Mouse (Mus musculus) kidney, embryonic 16.5 days (tissue): ENCODE results near the gene Tstd1. TPM values are rescaled to one million over a fixed set of nuclear protein-coding genes. Genes with fewer than 3 reads are reported as not detected.

Experiments
- ATAC-seq: fragments of 200-750 bp; cut with Nextera tagmentation; 2 replicates; pipeline ENCODE4 v1.8.0; 2017; ENCODE audit warnings: moderate TSS enrichment; ENCODE audit not compliant: low FRiP score, low TSS enrichment
- H3K27ac ChIP-seq: fragments of 300-500 bp; sonication (generic); 2 replicates; pipeline ENCODE4 v1.5.1; 2014; ENCODE audit warnings: low read length
- H3K27me3 ChIP-seq: fragments of 300-500 bp; sonication (generic); 2 replicates; pipeline ENCODE4 v1.6.1; 2014; ENCODE audit warnings: low read length, control low read depth, mixed read lengths; ENCODE audit not compliant: insufficient read depth
- H3K36me3 ChIP-seq: fragments of 300-500 bp; sonication (generic); 2 replicates; pipeline ENCODE4 v1.6.1; 2014; ENCODE audit warnings: low read length, control low read depth, mixed read lengths; ENCODE audit not compliant: insufficient read depth
- H3K4me1 ChIP-seq: fragments of 300-500 bp; sonication (generic); 2 replicates; pipeline ENCODE4 v1.6.1; 2014; ENCODE audit warnings: low read length, control low read depth, mixed read lengths; ENCODE audit not compliant: insufficient read depth
- H3K4me2 ChIP-seq: fragments of 300-500 bp; sonication (generic); replicated peaks from 2 replicates; pipeline ENCODE4 v1.6.1; 2014; ENCODE audit warnings: low read depth, low read length
- H3K4me3 ChIP-seq: fragments of 300-500 bp; sonication (generic); 2 replicates; pipeline ENCODE4 v1.5.1; 2014; ENCODE audit warnings: mild to moderate bottlenecking, low read length
- H3K9ac ChIP-seq: fragments of 300-500 bp; sonication (generic); replicated peaks from 2 replicates; pipeline ENCODE4 v1.6.1; 2014; ENCODE audit warnings: low read length
- H3K9me3 ChIP-seq: fragments of 300-500 bp; sonication (generic); 2 replicates; pipeline ENCODE4 v1.6.1; 2016; ENCODE audit warnings: low read length, control low read depth
- WGBS: fragments of 180-500 bp; shearing (Covaris S2); extraction: QIAGEN DNeasy Blood & Tissue Kit; methylation state at CpG from one replicate; pipeline ENCODE4 v1.1.7; 2014; 5-methylcytosine and 5-hydroxymethylcytosine counted together
- polyA plus RNA-seq: library from polyadenylated mRNA; unstranded; fragments of >200 nt; fragmentation: Nextera tagmentation; extraction: Ambion mirVana; gene quantifications from 2 replicates; pipeline ENCODE4 v1.2.1, GENCODE M21; 2015

Tstd1 gene
- polyA plus RNA-seq, 1 experiment from 2014 or later: 7.0 TPM

DNA sequence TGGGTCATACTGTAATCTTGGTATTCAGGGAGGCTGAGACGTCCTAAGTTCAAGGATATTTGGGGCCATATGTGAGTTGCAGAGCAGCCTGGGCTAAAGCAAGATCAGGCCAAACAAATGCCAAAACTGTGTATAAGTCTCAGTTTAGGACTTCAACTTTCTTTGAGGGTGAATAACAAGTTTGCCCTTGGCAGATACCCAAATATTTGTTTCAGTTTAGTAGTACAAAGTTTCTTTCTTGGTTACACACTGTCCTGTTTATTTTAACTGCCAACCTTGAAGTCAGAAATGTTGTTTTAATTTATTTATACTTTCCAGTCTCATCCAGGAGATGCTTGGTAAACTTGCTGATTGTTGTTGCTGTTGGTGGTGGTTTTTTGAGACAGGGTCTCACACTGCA, 17.3 kb downstream of the Tstd1 start:
- Histone ChIP-seq H3K4me3 (no peak overlapping the region), H3K27me3 (no peaks in the 10 kb centered on the region), H3K4me1 (peaks cover 35% of the 10 kb centered on the region), H3K9me3 (no peaks in the 10 kb centered on the region), H3K9ac (no peak overlapping the region), H3K27ac (no peak overlapping the region), H3K4me2 (no peak overlapping the region), H3K36me3 (no peaks in the 10 kb centered on the region)
- no peak for ATAC-seq
- 66% methylated on average over 1 of the region's 1 CpGs for WGBS

- Histone ChIP-seq H3K4me3 (peak within 1 kb of the TSS; percentile 69), H3K4me2 (peak within 1 kb of the TSS; percentile 77), H3K27me3 (no peaks in the 10 kb centered on the region), H3K4me1 (peaks cover 49% of the 10 kb centered on the region), H3K9me3 (no peaks in the 10 kb centered on the region), H3K27ac (peak within 1 kb of the TSS; percentile 89), H3K9ac (peak within 1 kb of the TSS; percentile 84), H3K36me3 (no peaks in the 10 kb centered on the region)
- peak; percentile 86 for ATAC-seq
- WGBS: under 1% methylated on average over 46 of the region's 46 CpGs
Observed at GRCm38 (mm10) chr1:171437264-171438013, 18.8 kb downstream of the Tstd1 start, which contains the start of gene F11r. Gene F11r, plus strand, starts transcription at chr1:171437535.

- 2% methylated on average over 18 of the region's 18 CpGs for WGBS
- H3K9ac ChIP-seq: peak overlapping the region; percentile 84
- H3K27ac ChIP-seq: peak overlapping the region; percentile 89
- H3K27me3 ChIP-seq: no peaks in the 10 kb centered on the region
- peak overlapping the region; percentile 77 for H3K4me2 ChIP-seq
- H3K4me3 ChIP-seq: peak overlapping the region; percentile 69
- H3K4me1 ChIP-seq: peaks cover 53% of the 10 kb centered on the region
- ATAC-seq: no peak
- H3K9me3 ChIP-seq: no peaks in the 10 kb centered on the region
- no peaks in the 10 kb centered on the region for H3K36me3 ChIP-seq
Observed at GRCm38 (mm10) chr1:171438014-171438670, 19.5 kb downstream of the Tstd1 start.

GRCm38 (mm10) chr1:171439072-171439471, 20.4 kb downstream of the Tstd1 start:
- H3K4me1 ChIP-seq: peaks cover 53% of the 10 kb centered on the region
- peaks cover 7% of the 10 kb centered on the region for H3K9me3 ChIP-seq
- peak overlapping the region; percentile 77 for H3K4me2 ChIP-seq
- H3K4me3 ChIP-seq: peak overlapping the region; percentile 69
- H3K9ac ChIP-seq: peak overlapping the region; percentile 84
- ATAC-seq: no peak
- WGBS: 12% methylated on average over 8 of the region's 8 CpGs
- peak overlapping the region; percentile 89 for H3K27ac ChIP-seq
- no peaks in the 10 kb centered on the region for H3K27me3 ChIP-seq
- H3K36me3 ChIP-seq: peaks cover 8% of the 10 kb centered on the region; the same call in 1 of the 2 replicates

- H3K4me1 ChIP-seq: peaks cover 51% of the 10 kb centered on the region
- H3K36me3 ChIP-seq: peaks cover 9% of the 10 kb centered on the region; the same call in 1 of the 2 replicates
- H3K27ac ChIP-seq: peak overlapping the region; percentile 89
- H3K9me3 ChIP-seq: peaks cover 9% of the 10 kb centered on the region
- H3K9ac ChIP-seq: peak overlapping the region; percentile 84
- no peaks in the 10 kb centered on the region for H3K27me3 ChIP-seq
- WGBS: 1% methylated on average over 8 of the region's 9 CpGs
- peak overlapping the region; percentile 69 for H3K4me3 ChIP-seq
- ATAC-seq: peak; percentile 75
- H3K4me2 ChIP-seq: peak overlapping the region; percentile 77
Observed at GRCm38 (mm10) chr1:171440025-171440725, 21.5 kb downstream of the Tstd1 start.

DNA sequence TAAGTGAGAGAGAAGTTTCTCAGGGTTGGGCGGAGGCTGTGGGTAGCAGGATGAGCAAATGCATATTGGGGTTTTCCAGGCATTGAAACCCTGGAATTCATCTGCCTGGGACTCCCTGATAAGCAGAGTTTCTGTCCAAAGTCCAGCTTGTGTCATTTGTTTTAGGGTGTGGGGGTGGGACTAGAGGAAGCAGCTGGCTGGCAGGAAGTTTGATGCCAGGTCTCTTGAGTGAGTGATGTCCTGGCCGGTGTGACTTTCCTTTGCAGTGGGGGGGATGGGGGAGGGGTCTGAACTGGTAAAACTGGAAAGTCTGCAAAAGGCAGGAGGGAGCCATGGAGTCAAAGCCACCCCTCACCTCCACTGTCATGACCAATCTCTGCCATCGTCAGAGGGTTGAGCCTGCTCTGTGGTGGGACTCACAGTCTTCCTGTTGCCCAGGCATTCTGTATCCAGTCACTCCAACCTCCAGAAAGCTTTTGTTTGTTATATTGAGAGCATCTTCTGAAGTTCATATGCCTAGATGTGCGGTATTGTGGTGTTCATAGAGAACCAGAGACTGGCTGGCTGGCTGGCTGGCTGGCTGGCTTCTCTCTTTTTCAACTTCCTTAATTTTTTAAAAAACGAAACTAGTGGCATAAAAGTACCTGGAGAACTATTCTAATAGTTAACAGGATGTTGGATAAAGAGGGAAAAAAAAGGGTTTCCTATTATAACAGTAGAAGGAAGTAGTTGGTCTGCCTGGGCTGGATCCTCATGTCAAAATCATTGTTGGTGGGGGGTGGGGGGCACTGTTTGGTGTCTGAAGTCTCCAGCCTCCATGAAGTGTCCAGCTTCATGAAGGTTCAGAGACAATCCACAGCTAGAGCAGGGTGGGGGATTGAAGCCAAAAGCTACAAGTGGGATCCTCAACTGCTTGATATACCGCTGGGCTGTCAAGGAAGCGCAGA, 23.1 kb downstream of the Tstd1 start:
- H3K36me3 ChIP-seq: peaks cover 16% of the 10 kb centered on the region; the same call in 1 of the 2 replicates
- H3K9me3 ChIP-seq: peaks cover 9% of the 10 kb centered on the region
- H3K27me3 ChIP-seq: no peaks in the 10 kb centered on the region
- H3K27ac ChIP-seq: peak overlapping the region; percentile 89
- H3K4me2 ChIP-seq: peak overlapping the region; percentile 77
- H3K9ac ChIP-seq: peak overlapping the region; percentile 55; the same call in 1 of the 2 replicates
- 42% methylated on average over 7 of the region's 7 CpGs for WGBS
- peak overlapping the region; percentile 32 for H3K4me3 ChIP-seq
- peaks cover 46% of the 10 kb centered on the region for H3K4me1 ChIP-seq
- ATAC-seq: 0 out of 2 replicates have a peak, but pooled peaks have one; percentile 6

DNA sequence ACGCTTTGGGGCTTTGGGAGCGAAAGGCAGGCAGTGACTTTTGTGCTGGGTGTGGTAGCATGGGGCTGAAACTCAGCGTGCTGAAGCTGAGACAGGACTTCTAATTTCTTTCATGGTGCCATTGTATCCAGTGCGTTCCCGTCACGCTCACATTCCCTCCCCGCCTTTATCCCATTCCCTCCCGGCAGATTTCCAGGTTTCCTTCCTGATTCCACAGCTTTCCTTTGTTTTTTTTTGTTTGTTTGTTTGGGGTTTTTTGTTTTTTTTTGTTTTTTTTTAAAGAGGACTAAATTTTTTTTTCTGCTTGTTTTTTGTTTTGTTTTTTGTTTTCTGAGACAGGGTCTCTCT, 23.7 kb downstream of the Tstd1 start:
- Histone ChIP-seq H3K9ac (0 out of 2 replicates have a peak overlapping the region, but pooled peaks have one; percentile 12), H3K27me3 (no peaks in the 10 kb centered on the region), H3K4me3 (peak overlapping the region; percentile 3; the same call in 1 of the 2 replicates), H3K27ac (peak overlapping the region; percentile 89), H3K4me1 (peaks cover 48% of the 10 kb centered on the region), H3K4me2 (peak overlapping the region; percentile 77), H3K9me3 (peaks cover 9% of the 10 kb centered on the region), H3K36me3 (peaks cover 16% of the 10 kb centered on the region; the same call in 1 of the 2 replicates)
- 43% methylated on average over 8 of the region's 8 CpGs for WGBS
- ATAC-seq: no peak

- Histone ChIP-seq H3K4me2 (no peak overlapping the region), H3K4me3 (no peak overlapping the region), H3K4me1 (peaks cover 44% of the 10 kb centered on the region), H3K9ac (no peak overlapping the region), H3K36me3 (peaks cover 16% of the 10 kb centered on the region; the same call in 1 of the 2 replicates), H3K9me3 (peaks cover 9% of the 10 kb centered on the region), H3K27ac (no peak overlapping the region), H3K27me3 (no peaks in the 10 kb centered on the region)
- WGBS: 72% methylated on average over 5 of the region's 5 CpGs
- ATAC-seq: no peak
Observed at GRCm38 (mm10) chr1:171445050-171445449, 26.4 kb downstream of the Tstd1 start.

GRCm38 (mm10) chr1:171446854-171447253, 28.2 kb downstream of the Tstd1 start:
- Histone ChIP-seq H3K4me2 (0 out of 2 replicates have a peak overlapping the region, but pooled peaks have one; percentile 5), H3K36me3 (peaks cover 16% of the 10 kb centered on the region; the same call in 1 of the 2 replicates), H3K27me3 (no peaks in the 10 kb centered on the region), H3K9me3 (peaks cover 9% of the 10 kb centered on the region), H3K9ac (no peak overlapping the region), H3K4me3 (no peak overlapping the region), H3K27ac (peak overlapping the region; percentile 27; the same call in 1 of the 2 replicates), H3K4me1 (peaks cover 28% of the 10 kb centered on the region)
- no peak for ATAC-seq
- 39% methylated on average over 7 of the region's 7 CpGs for WGBS
